Mouse (Mus musculus) cortical plate, adult 2 months (tissue): ENCODE measurements around the gene Ski.

Source experiments
- CTCF ChIP-seq: fragments of 200-500 bp; IDR thresholded peaks from 2 replicates; pipeline ENCODE4 v1.5.1; 2011; ENCODE audit warnings: mild to moderate bottlenecking, control low read depth, low read length; ENCODE audit not compliant: insufficient read depth; ENCODE audit errors: extremely low read depth
- POLR2A ChIP-seq: fragments of 200-500 bp; IDR thresholded peaks from 2 replicates; pipeline ENCODE4 v1.6.1; 2011; ENCODE audit warnings: mild to moderate bottlenecking, low read length, control low read depth; ENCODE audit not compliant: insufficient read depth; ENCODE audit errors: extremely low read depth

DNA sequence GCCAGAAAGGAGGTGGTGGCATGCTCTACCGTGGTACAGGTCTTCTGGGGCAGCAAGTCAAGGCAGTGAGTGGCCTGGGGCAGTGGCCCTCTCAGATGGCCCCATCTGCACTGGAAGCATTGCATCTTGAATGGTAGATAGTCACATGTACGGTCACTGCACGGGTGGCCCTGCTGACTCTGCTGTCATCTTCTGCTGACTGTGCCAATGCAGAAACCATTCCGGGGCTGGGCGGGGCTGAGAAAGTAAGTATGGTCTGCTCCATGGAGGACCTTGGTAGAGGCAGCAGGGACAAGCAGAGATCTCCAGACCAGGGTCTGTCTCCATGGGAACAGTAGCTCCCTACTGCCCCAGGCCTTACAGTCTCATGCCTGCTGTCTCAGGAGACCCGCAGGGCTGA, 101.2 kb downstream of the Ski start:
- no peak for TF ChIP-seq POLR2A
- TF ChIP-seq CTCF, result no peak
